Mouse (Mus musculus) liver, adult 2 months (tissue): Measurements from ENCODE around the gene Map1b. TPM values are rescaled to one million over a fixed set of nuclear protein-coding genes. Genes with fewer than 3 reads are reported as not detected.

Experiments
- DNase-seq: peaks from one replicate; pipeline ENCODE4 v3.0.0-alpha.2; 2011; ENCODE audit warnings: low read depth, low spot score; ENCODE audit errors: extremely low read depth
- H3K27ac ChIP-seq: fragments of 200-500 bp; replicated peaks from 2 replicates; pipeline ENCODE4 v1.5.1; 2012; ENCODE audit warnings: low read depth, mild to moderate bottlenecking, control low read depth, inconsistent platforms, low read length; ENCODE audit not compliant: insufficient read depth
- H3K27me3 ChIP-seq: fragments of 200-500 bp; 2 replicates; pipeline ENCODE4 v1.6.1; 2012; ENCODE audit warnings: mild to moderate bottlenecking, moderate library complexity, low read length, inconsistent platforms; ENCODE audit not compliant: control insufficient read depth, insufficient read depth
- H3K36me3 ChIP-seq: fragments of 200-500 bp; 2 replicates; pipeline ENCODE4 v1.6.1; 2012; ENCODE audit warnings: low read length, inconsistent platforms; ENCODE audit not compliant: control insufficient read depth, insufficient read depth
- H3K4me1 ChIP-seq: fragments of 200-500 bp; 2 replicates; pipeline ENCODE4 v1.6.1; 2011; ENCODE audit warnings: low read length; ENCODE audit not compliant: control insufficient read depth, insufficient read depth
- H3K4me3 ChIP-seq: fragments of 200-500 bp; 2 replicates; pipeline ENCODE4 v1.5.1; 2011; ENCODE audit warnings: low read depth, mild to moderate bottlenecking, control low read depth, low read length, moderate library complexity; ENCODE audit not compliant: insufficient read depth
- H3K79me2 ChIP-seq: fragments of 200-500 bp; 2 replicates; pipeline ENCODE4 v1.6.1; 2012; ENCODE audit warnings: inconsistent platforms, mild to moderate bottlenecking, low read length, moderate library complexity; ENCODE audit not compliant: control insufficient read depth, insufficient read depth
- H3K9ac ChIP-seq: fragments of 200-500 bp; 2 replicates; pipeline ENCODE4 v1.6.1; 2012; ENCODE audit warnings: low read depth, mild to moderate bottlenecking, control low read depth, inconsistent platforms, low read length
- CTCF ChIP-seq: fragments of 200-500 bp; IDR thresholded peaks from 2 replicates; pipeline ENCODE4 v1.5.1; 2011; ENCODE audit warnings: low read depth, low read length, control low read depth
- POLR2A ChIP-seq: fragments of 200-500 bp; IDR thresholded peaks from 2 replicates; pipeline ENCODE4 v1.6.1; 2011; ENCODE audit warnings: low read length, control low read depth; ENCODE audit not compliant: insufficient read depth; ENCODE audit errors: extremely low read depth
- WGBS: fragments of 180-500 bp; shearing (Covaris S2); methylation state at CpG from one replicate; pipeline ENCODE4 v1.1.7; 2018; 5-methylcytosine and 5-hydroxymethylcytosine counted together
- polyA plus RNA-seq: library from polyadenylated mRNA; depleted of rRNA; stranded (reverse); fragments of >200 nt; gene quantifications from 2 replicates; pipeline ENCODE4 v1.2.3, GENCODE M21; 2012
- total RNA-seq: library from RNA; depleted of rRNA; stranded (reverse); fragments of >200 nt; gene quantifications from 2 replicates; pipeline ENCODE4 v1.2.3, GENCODE M21; 2014

Gene Map1b
- total and polyA plus RNA-seq, 2 experiments = 0.09 to 0.18 TPM

GRCm38 (mm10) chr13:99475488-99475887 is 40.9 kb downstream of the Map1b start:
- DNase-seq = no peak
- no peaks in the 10 kb centered on the region for H3K4me1 ChIP-seq
- H3K36me3 ChIP-seq = no peaks in the 10 kb centered on the region
- TF ChIP-seq CTCF (no peak), POLR2A (no peak)
- no peak overlapping the region for H3K4me3 ChIP-seq
- no peak overlapping the region for H3K9ac ChIP-seq
- 15% methylated on average over 6 of the region's 6 CpGs for WGBS
- no peak overlapping the region for H3K27ac ChIP-seq
- H3K27me3 ChIP-seq = no peaks in the 10 kb centered on the region
- H3K79me2 ChIP-seq = no peaks in the 10 kb centered on the region

GRCm38 (mm10) chr13:99475033-99475432 is 41.3 kb downstream of the Map1b start:
- H3K27me3 ChIP-seq = no peaks in the 10 kb centered on the region
- H3K4me3 ChIP-seq = no peak overlapping the region
- H3K27ac ChIP-seq = no peak overlapping the region
- H3K36me3 ChIP-seq = no peaks in the 10 kb centered on the region
- no peak for DNase-seq
- H3K9ac ChIP-seq = no peak overlapping the region
- H3K79me2 ChIP-seq = no peaks in the 10 kb centered on the region
- 31% methylated on average over 5 of the region's 5 CpGs for WGBS
- TF ChIP-seq POLR2A = no peak
- no peak for TF ChIP-seq CTCF
- H3K4me1 ChIP-seq = no peaks in the 10 kb centered on the region

GRCm38 (mm10) chr13:99474108-99474507 is 42.2 kb downstream of the Map1b start:
- H3K4me1 ChIP-seq = no peaks in the 10 kb centered on the region
- no peak for DNase-seq
- H3K27me3 ChIP-seq = no peaks in the 10 kb centered on the region
- no peaks in the 10 kb centered on the region for H3K79me2 ChIP-seq
- no peak overlapping the region for H3K4me3 ChIP-seq
- H3K9ac ChIP-seq = no peak overlapping the region
- H3K36me3 ChIP-seq = no peaks in the 10 kb centered on the region
- WGBS = 88% methylated on average over 7 of the region's 7 CpGs
- no peak for TF ChIP-seq CTCF
- TF ChIP-seq POLR2A = no peak
- no peak overlapping the region for H3K27ac ChIP-seq

GRCm38 (mm10) chr13:99472028-99472427 is 44.3 kb downstream of the Map1b start:
- no peaks in the 10 kb centered on the region for H3K4me1 ChIP-seq
- WGBS = 74% methylated on average over 9 of the region's 9 CpGs
- H3K36me3 ChIP-seq = no peaks in the 10 kb centered on the region
- no peak overlapping the region for H3K27ac ChIP-seq
- no peaks in the 10 kb centered on the region for H3K79me2 ChIP-seq
- TF ChIP-seq CTCF (no peak), POLR2A (no peak)
- no peak overlapping the region for H3K9ac ChIP-seq
- no peaks in the 10 kb centered on the region for H3K27me3 ChIP-seq
- no peak for DNase-seq
- H3K4me3 ChIP-seq = no peak overlapping the region

DNA sequence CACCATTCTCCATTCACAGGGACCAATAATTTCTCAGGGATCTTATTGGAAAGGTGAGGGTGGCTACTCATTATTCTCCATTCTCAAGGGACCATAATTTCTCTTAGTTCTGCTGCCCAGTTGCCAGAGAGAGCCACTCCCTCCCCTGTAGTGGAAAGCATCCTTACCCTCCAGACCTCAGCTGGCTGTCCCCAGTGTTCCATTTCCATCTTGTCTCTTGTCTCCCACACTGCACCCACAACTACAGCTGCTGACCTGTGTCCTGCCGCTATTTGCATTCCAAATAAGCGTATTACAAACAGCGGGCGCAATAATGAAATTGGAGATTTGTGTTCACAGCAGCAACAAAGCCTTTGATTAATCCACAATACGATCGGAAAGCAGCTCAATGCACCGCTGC is 46.3 kb downstream of the Map1b start:
- Histone ChIP-seq H3K4me1 (no peaks in the 10 kb centered on the region), H3K4me3 (no peak overlapping the region), H3K36me3 (no peaks in the 10 kb centered on the region), H3K79me2 (no peaks in the 10 kb centered on the region), H3K27ac (no peak overlapping the region), H3K9ac (no peak overlapping the region), H3K27me3 (no peaks in the 10 kb centered on the region)
- 89% methylated on average over 7 of the region's 7 CpGs for WGBS
- DNase-seq = no peak
- TF ChIP-seq CTCF = no peak
- no peak for TF ChIP-seq POLR2A

DNA sequence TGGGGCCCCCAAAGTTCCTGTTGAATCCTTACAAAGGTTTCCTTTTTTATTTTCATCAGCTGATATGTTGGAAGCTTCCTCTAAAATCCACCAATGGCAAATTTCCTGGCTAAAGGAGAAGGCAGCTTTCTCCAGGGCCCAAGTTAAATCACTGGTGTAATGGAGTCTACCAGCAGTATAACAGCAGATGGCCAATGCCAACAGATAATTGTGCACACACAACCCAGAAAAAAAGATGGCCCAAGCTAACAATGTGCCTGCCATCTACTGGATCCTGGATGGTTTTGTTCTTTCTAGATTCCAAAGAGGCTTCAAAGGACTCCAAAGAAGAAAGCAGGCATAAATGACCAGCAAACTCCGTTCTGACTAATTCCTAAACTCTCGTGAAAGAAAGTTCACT is 48.1 kb downstream of the Map1b start:
- no peaks in the 10 kb centered on the region for H3K79me2 ChIP-seq

More for the DNA sequence above, 48.1 kb downstream of the Map1b start:
- Histone ChIP-seq H3K27ac (no peak overlapping the region), H3K4me3 (no peak overlapping the region), H3K9ac (no peak overlapping the region), H3K27me3 (no peaks in the 10 kb centered on the region), H3K4me1 (no peaks in the 10 kb centered on the region), H3K36me3 (no peaks in the 10 kb centered on the region)
- WGBS = 82% methylated on average over 2 of the region's 2 CpGs
- no peak for TF ChIP-seq POLR2A
- no peak for TF ChIP-seq CTCF
- no peak for DNase-seq
